Mouse (Mus musculus): ENCODE data around the gene Apol8. TPM values are rescaled to one million over a fixed set of nuclear protein-coding genes. Genes with fewer than 3 reads are reported as not detected.

The Apol8 gene
- polyA plus RNA-seq, 1 experiment from 2014 or later: 3.2 TPM

DNA sequence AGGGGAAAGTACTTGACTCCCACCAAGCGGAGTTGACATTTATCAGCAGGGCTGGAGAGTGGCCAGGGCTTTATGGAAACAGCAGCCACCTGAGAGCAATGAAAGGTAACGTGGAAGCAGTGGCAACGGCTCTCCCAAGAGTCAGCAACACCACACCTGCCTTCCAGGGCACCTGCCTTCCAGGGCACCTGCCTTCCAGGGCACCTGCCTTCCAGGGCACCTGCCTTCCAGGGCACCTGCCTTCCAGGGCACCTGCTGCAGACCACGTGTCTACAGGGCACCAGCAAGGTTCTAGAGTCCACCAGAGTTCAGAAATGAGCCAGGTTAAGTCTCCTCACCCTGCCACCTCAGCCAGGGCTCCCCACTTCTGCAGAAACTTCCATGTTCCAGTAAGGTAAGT lies 36.3 kb upstream of the Apol8 start:
- no peak for DNase-seq (ENCODE audit: low spot score)
- Histone ChIP-seq H3K27ac (ENCODE audit: low read depth, low read length) (no peak overlapping the region), H3K4me3 (ENCODE audit: low read depth, low read length) (no peak overlapping the region), H3K9me3 (ENCODE audit: control insufficient read depth, low read length) (no peaks in the 10 kb centered on the region), H3K9ac (ENCODE audit: low read depth, low read length) (no peak overlapping the region), H3K4me2 (no peak overlapping the region), H3K36me3 (ENCODE audit: control insufficient read depth, insufficient read depth, low read length) (peaks cover 58% of the 10 kb centered on the region), H3K27me3 (replicated peaks; ENCODE audit: control insufficient read depth, insufficient read depth, low read length) (no peaks in the 10 kb centered on the region), H3K4me1 (replicated peaks; ENCODE audit: control insufficient read depth, insufficient read depth, low read length) (peaks cover 5% of the 10 kb centered on the region)
- WGBS: 91% methylated on average over 4 of the region's 4 CpGs
- ATAC-seq (replicated peaks; ENCODE audit: low FRiP score): no peak

- Histone ChIP-seq H3K4me2 (no peak overlapping the region), H3K4me3 (ENCODE audit: low read depth, low read length) (no peak overlapping the region), H3K36me3 (ENCODE audit: control insufficient read depth, insufficient read depth, low read length) (peaks cover 63% of the 10 kb centered on the region), H3K4me1 (replicated peaks; ENCODE audit: control insufficient read depth, insufficient read depth, low read length) (no peaks in the 10 kb centered on the region), H3K27me3 (replicated peaks; ENCODE audit: control insufficient read depth, insufficient read depth, low read length) (no peaks in the 10 kb centered on the region), H3K9ac (ENCODE audit: low read depth, low read length) (no peak overlapping the region), H3K9me3 (ENCODE audit: control insufficient read depth, low read length) (no peaks in the 10 kb centered on the region), H3K27ac (ENCODE audit: low read depth, low read length) (no peak overlapping the region)
- DNase-seq (ENCODE audit: low spot score) (no peak), ATAC-seq (replicated peaks; ENCODE audit: low FRiP score) (no peak)
- WGBS: 91% methylated on average over 9 of the region's 9 CpGs
Measured at GRCm38 (mm10) chr15:77792056-77792455, 35.3 kb upstream of the Apol8 start.

DNA sequence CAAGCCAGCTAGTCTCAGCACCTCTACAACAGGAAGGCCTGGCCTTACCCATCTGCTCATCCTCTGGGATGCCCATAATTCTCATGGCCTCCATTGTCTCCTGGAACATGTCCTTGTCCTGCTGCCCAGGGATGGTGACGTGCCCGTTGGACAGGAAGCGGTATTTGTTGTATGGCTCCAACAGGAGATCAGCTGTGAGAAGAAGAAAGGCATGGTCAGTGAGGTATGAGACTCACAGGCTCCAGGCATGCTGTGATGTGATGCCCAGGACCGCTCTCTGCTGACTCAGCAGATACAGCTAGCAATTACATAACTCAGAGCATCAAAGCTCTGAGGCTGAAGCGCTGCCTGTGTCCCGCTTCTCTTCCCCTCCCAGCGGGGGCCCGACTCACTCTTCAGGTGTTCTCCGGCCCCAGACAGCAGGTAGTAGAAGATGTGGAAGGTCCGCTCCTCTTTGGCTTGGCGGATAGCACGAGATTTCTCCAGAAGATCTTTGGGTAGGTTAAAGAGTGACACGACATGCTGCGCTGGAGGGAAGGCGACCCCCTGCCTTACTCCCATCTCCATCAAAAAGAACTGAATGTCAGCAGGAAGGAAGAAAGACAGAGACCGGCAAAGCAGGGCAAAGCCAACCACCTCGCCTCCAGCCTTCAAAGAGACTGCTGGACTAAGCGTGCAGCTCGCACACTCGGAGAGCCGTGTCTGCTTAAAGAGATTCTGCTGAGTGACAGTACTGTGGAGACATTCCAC lies 34.0 kb upstream of the Apol8 start:
- WGBS: 93% methylated on average over 21 of the region's 21 CpGs
- no peak overlapping the region for H3K27ac ChIP-seq (ENCODE audit: low read depth, low read length)
- DNase-seq (ENCODE audit: low spot score) (no peak), ATAC-seq (replicated peaks; ENCODE audit: low FRiP score) (no peak)
- H3K4me1 ChIP-seq (replicated peaks; ENCODE audit: control insufficient read depth, insufficient read depth, low read length): no peaks in the 10 kb centered on the region
- H3K4me3 ChIP-seq (ENCODE audit: low read depth, low read length): no peak overlapping the region
- H3K27me3 ChIP-seq (replicated peaks; ENCODE audit: control insufficient read depth, insufficient read depth, low read length): no peaks in the 10 kb centered on the region
- H3K9me3 ChIP-seq (ENCODE audit: control insufficient read depth, low read length): no peaks in the 10 kb centered on the region
- H3K4me2 ChIP-seq: no peak overlapping the region
- H3K9ac ChIP-seq (ENCODE audit: low read depth, low read length): no peak overlapping the region
- H3K36me3 ChIP-seq (ENCODE audit: control insufficient read depth, insufficient read depth, low read length): peaks cover 61% of the 10 kb centered on the region

DNA sequence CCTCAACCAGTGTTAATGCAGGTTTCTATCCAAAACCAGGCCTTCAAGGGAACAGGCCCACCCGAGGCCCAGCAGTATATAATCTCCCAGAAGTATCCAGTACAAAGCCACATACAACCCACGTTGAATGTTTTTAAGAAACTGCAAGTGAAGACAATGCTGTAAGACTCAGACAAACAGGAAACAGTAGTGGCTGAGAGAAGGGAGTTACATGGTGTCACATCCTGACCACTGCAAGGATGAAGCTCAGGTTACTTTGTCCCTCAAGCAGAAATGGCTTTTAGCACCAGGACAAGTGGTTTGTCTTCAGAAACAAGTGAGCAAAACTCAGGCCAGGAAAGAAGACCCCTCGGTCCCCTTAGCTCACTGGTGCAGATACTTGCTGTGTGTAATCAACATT lies 32.4 kb upstream of the Apol8 start:
- DNase-seq (ENCODE audit: low spot score): no peak
- Histone ChIP-seq H3K9me3 (ENCODE audit: control insufficient read depth, low read length) (no peaks in the 10 kb centered on the region), H3K27ac (ENCODE audit: low read depth, low read length) (no peak overlapping the region), H3K9ac (ENCODE audit: low read depth, low read length) (no peak overlapping the region), H3K4me2 (no peak overlapping the region), H3K4me3 (ENCODE audit: low read depth, low read length) (no peak overlapping the region), H3K4me1 (replicated peaks; ENCODE audit: control insufficient read depth, insufficient read depth, low read length) (no peaks in the 10 kb centered on the region), H3K27me3 (replicated peaks; ENCODE audit: control insufficient read depth, insufficient read depth, low read length) (no peaks in the 10 kb centered on the region), H3K36me3 (ENCODE audit: control insufficient read depth, insufficient read depth, low read length) (peaks cover 59% of the 10 kb centered on the region)
- ATAC-seq (replicated peaks; ENCODE audit: low FRiP score): no peak
- 78% methylated on average over 3 of the region's 3 CpGs for WGBS

DNA sequence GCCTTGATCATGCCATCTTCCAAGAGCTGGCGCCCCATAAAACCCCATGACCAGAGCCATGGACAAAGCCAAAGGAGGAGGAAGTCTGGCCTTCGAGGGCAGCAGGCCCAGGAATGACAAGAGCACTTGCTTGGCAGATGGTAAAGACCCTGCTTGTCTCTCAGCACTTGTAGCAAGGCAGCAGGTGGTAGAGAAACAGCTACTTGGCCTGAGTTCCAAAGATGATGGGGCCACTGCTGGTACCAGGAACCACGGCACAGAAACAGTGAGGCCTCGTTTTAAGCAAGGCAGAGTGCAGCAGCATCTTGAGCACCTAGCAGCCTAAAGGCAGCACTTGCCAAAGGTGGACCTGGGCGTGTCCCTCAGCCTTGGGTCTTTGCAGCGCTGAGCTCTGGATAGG lies 31.6 kb upstream of the Apol8 start:
- Histone ChIP-seq H3K4me2 (no peak overlapping the region), H3K4me1 (replicated peaks; ENCODE audit: control insufficient read depth, insufficient read depth, low read length) (no peaks in the 10 kb centered on the region), H3K4me3 (ENCODE audit: low read depth, low read length) (no peak overlapping the region), H3K9ac (ENCODE audit: low read depth, low read length) (no peak overlapping the region), H3K27ac (ENCODE audit: low read depth, low read length) (no peak overlapping the region), H3K27me3 (replicated peaks; ENCODE audit: control insufficient read depth, insufficient read depth, low read length) (no peaks in the 10 kb centered on the region), H3K9me3 (ENCODE audit: control insufficient read depth, low read length) (no peaks in the 10 kb centered on the region), H3K36me3 (ENCODE audit: control insufficient read depth, insufficient read depth, low read length) (peaks cover 64% of the 10 kb centered on the region)
- whole genome bisulfite sequencing: 81% methylated on average over 6 of the region's 6 CpGs
- no peak for ATAC-seq (replicated peaks; ENCODE audit: low FRiP score)
- no peak for DNase-seq (ENCODE audit: low spot score)

GRCm38 (mm10) chr15:77785807-77786206 lies 29.0 kb upstream of the Apol8 start:
- 88% methylated on average over 1 of the region's 1 CpGs for WGBS
- H3K4me1 ChIP-seq (replicated peaks; ENCODE audit: control insufficient read depth, insufficient read depth, low read length): no peaks in the 10 kb centered on the region
- DNase-seq (ENCODE audit: low spot score): no peak

DNA sequence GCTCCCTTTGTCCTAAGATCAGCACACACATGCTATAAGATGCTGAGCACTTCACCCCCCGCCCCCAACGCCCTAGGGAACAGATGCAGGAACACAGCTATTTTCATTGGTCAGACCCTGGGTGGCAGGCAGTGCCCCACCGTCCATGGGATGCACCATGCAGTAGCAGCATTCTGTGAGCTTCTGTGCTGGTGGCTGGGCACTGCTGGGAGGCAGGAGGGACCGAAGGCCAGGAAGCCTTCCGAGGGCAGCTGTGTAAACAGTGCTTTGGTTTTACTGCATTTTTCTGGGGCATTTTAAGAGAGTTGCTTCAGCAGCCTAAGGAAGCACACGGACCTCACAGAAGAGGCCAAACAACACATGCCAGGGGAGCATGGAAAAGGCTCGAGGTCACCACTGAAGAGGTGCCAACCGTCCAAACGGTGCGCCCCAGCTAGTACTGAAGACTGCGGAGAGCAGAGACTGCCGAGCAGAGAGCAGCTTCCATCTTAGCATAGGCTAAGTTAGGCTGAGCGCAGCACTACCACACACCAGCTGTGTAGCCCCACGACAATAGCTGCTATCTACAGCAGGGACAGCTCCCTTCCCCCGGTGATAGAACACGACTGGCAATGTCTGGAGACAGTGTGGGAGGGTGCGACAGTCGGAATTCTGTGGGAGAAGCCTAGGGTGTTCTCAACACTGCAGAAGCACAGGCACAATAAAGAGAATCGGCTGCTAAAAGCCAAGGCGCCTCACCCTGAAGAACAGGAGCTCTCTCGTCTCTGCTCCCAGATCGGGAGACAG lies 27.4 kb upstream of the Apol8 start:
- ATAC-seq (replicated peaks; ENCODE audit: low FRiP score): no peak
- Histone ChIP-seq H3K9ac (ENCODE audit: low read depth, low read length) (no peak overlapping the region), H3K9me3 (ENCODE audit: control insufficient read depth, low read length) (no peaks in the 10 kb centered on the region), H3K4me2 (no peak overlapping the region), H3K27ac (ENCODE audit: low read depth, low read length) (no peak overlapping the region), H3K27me3 (replicated peaks; ENCODE audit: control insufficient read depth, insufficient read depth, low read length) (no peaks in the 10 kb centered on the region), H3K36me3 (ENCODE audit: control insufficient read depth, insufficient read depth, low read length) (peaks cover 64% of the 10 kb centered on the region), H3K4me1 (replicated peaks; ENCODE audit: control insufficient read depth, insufficient read depth, low read length) (no peaks in the 10 kb centered on the region), H3K4me3 (ENCODE audit: low read depth, low read length) (no peak overlapping the region)
- 87% methylated on average over 22 of the region's 22 CpGs for WGBS
- DNase-seq (ENCODE audit: low spot score): no peak

More at GRCm38 (mm10) chr15:77785807-77786206, 29.0 kb upstream of the Apol8 start:
- H3K4me3 ChIP-seq (ENCODE audit: low read depth, low read length): no peak overlapping the region
- no peaks in the 10 kb centered on the region for H3K9me3 ChIP-seq (ENCODE audit: control insufficient read depth, low read length)
- H3K36me3 ChIP-seq (ENCODE audit: control insufficient read depth, insufficient read depth, low read length): peaks cover 66% of the 10 kb centered on the region
- no peak overlapping the region for H3K4me2 ChIP-seq
- no peak for ATAC-seq (replicated peaks; ENCODE audit: low FRiP score)
- no peaks in the 10 kb centered on the region for H3K27me3 ChIP-seq (replicated peaks; ENCODE audit: control insufficient read depth, insufficient read depth, low read length)
- H3K9ac ChIP-seq (ENCODE audit: low read depth, low read length): no peak overlapping the region
- H3K27ac ChIP-seq (ENCODE audit: low read depth, low read length): no peak overlapping the region

GRCm38 (mm10) chr15:77782449-77783014 lies 25.7 kb upstream of the Apol8 start:
- DNase-seq (ENCODE audit: low spot score) (no peak), ATAC-seq (replicated peaks; ENCODE audit: low FRiP score) (no peak)
- H3K36me3 ChIP-seq (ENCODE audit: control insufficient read depth, insufficient read depth, low read length): peaks cover 62% of the 10 kb centered on the region
- H3K27me3 ChIP-seq (replicated peaks; ENCODE audit: control insufficient read depth, insufficient read depth, low read length): no peaks in the 10 kb centered on the region
- H3K4me1 ChIP-seq (replicated peaks; ENCODE audit: control insufficient read depth, insufficient read depth, low read length): no peaks in the 10 kb centered on the region
- 81% methylated on average over 11 of the region's 11 CpGs for WGBS
- H3K9me3 ChIP-seq (ENCODE audit: control insufficient read depth, low read length): no peaks in the 10 kb centered on the region
- H3K4me2 ChIP-seq: no peak overlapping the region
- H3K4me3 ChIP-seq (ENCODE audit: low read depth, low read length): no peak overlapping the region
- no peak overlapping the region for H3K27ac ChIP-seq (ENCODE audit: low read depth, low read length)
- H3K9ac ChIP-seq (ENCODE audit: low read depth, low read length): no peak overlapping the region
